Mouse (Mus musculus) CD4-positive helper T cell, adult 2 months (primary cell): ENCODE results near the gene Aasdh.
"Not testable (repeated sequence)": the region's sequence is repeated elsewhere in the genome, so short reads cannot be mapped to it uniquely, and the experiment has no call there.

Source experiments
- DNase-seq: peaks from one replicate; pipeline ENCODE4 v3.0.0-alpha.2; 2012; ENCODE audit warnings: low read depth, missing footprints, low spot score

Gene Aasdh

GRCm38 (mm10) chr5:76912522-76912921 is 7.2 kb upstream of the Aasdh start:
- not testable (repeated sequence) for DNase-seq

DNA sequence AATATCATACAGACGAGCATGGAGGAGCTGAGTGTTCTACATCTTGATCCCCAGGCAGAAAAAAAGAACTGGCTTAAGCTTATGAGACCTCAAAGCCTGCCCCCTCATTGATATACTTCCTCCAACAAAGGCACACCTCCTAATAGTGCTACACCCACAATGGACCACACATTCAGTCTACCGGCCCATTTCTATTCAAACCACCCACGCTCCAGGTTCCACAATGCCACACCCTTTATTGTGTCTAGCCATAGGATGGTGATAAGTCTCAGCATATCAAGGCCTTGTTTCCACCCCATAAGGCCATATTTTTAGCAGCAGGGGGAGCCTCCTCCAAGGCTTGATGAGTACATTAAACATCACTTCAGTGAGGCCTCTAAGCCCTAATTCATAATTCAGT is 5.5 kb upstream of the Aasdh start:
- no peak for DNase-seq

DNA sequence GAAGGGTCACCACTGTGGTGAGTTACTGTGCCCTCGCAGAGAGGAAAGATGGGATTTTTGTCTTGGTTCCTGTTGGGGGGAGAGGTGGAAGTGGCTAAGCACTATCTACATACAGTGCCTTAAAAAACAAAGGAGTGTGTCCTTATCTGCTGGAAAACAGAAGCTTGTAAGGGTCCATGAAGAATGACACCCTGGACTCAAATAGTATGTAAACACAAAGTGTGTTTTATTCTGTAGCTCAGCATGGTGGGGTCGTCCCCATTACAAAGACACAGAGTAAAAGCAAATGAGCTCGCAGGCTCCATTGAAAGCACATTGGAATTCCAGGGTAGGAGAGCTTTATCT is 813 bp upstream of the Aasdh start:
- DNase-seq: no peak

GRCm38 (mm10) chr5:76904713-76905404 is 455 bp downstream of the Aasdh start:
- peak; percentile 46 for DNase-seq

GRCm38 (mm10) chr5:76902131-76902530 is 3.2 kb downstream of the Aasdh start:
- no peak for DNase-seq

- DNase-seq: no peak
Observed at GRCm38 (mm10) chr5:76893084-76893483, 12.2 kb downstream of the Aasdh start.

DNA sequence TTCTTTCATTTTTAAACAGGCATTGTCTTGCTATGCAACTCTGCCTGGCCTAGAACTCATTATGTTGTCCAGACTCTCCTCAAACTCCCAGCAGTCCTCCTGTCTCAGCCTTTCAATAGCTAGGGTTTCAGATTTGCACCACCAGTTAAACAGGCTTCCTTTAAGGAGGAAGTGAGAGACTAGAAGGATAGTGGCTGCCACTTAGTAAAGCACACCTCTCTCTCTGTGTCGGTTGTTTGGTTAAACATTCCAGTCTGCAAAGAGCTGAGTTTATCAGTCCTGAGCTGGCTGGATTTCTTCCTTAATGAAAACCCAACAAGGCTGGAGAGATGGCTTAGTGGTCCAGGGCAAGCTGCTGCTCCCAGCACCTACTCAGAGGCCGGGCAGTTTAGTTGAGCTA is 12.7 kb downstream of the Aasdh start:
- DNase-seq: no peak

DNA sequence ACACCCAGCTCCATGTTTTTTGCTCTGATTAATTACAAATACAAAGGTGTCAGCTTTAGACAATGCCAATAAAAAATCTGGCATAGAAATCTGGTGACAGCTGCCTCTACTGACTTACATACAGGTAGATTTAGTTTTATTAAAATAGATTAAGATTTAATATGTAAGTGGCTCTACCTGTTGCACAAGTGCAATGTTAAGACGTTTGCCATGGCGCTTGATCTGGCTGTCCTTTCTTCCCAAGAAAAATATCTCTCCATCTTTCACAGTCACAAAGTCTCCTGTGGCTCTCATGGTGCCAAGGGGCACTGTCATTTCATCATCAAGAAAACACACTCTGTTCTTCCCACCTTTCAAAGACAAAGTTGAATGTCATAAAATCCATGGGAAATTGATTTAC is 18.3 kb downstream of the Aasdh start:
- DNase-seq: no peak

- no peak for DNase-seq
Observed at GRCm38 (mm10) chr5:76884107-76884506, 21.2 kb downstream of the Aasdh start.

DNA sequence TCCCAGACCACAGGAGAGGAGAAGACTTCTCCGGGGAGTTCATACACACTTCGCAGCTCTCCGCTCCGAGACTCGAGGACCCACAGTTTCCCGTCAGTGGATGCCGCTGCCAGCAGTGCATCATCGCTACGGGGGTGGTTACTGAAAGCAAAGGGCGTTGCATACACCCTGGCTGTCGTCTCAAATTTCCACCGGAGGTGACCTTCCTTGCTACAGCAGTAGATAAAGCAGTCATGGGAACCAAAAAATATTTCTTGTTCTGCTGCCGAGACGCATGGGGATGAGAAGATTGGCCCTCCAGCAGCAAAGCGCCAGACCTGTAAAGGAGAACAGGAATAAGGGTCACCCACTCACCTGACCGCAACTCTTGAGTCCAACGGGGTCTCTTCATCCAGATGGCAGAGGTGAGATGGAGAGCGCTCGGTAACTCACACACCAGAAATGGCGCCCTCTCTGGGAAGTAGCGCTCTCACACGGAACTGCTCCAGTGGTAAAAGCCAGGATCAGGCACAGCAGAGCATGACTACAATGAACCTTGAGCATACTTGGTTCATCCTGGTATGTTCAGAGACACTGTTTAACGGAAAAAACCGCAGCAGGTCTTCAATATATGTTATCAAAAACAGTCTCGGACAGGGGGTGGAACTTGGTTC is 29.1 kb downstream of the Aasdh start:
- DNase-seq: no peak

DNA sequence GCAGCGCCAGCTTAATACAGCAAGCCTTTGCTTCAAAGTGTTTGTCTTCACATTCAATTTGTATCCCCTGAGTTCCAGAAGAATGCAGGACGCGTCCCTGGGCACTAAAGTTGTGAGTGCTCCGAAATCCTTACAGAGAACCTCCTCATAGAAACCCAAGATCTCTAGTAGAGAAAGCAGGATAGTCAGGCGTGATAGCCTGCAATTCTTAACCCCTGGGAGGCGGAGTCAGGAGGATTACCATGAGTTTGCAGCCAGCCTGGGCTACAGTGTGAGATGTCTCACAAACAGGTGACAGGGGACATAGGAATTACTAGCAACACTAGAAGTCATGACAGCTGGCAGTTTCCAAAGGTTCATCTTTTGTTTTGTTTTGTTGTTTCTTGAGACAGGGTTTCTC is 35.8 kb downstream of the Aasdh start:
- no peak for DNase-seq

- DNase-seq: peak; percentile 59
Observed at GRCm38 (mm10) chr5:76868693-76869286, 36.5 kb downstream of the Aasdh start.

DNA sequence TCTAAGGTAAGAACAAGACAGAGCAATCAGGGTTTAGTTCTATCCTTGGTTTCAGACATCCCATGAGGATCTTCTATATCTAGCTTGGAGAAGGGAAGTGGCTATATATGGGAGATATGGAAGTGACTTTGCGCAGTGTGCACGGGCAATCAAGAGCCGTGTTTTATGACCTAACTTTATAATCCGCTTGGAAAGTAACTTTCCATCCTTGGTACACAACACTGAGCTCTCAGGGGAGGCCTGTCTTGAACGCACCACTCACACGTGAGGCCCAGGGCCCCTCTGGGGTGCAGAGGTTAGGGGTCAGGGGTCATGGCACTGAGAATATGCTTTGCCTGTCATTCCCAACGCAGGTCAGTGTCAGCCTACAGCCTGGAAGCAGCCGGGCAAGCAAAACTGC is 38.5 kb downstream of the Aasdh start:
- no peak for DNase-seq

DNA sequence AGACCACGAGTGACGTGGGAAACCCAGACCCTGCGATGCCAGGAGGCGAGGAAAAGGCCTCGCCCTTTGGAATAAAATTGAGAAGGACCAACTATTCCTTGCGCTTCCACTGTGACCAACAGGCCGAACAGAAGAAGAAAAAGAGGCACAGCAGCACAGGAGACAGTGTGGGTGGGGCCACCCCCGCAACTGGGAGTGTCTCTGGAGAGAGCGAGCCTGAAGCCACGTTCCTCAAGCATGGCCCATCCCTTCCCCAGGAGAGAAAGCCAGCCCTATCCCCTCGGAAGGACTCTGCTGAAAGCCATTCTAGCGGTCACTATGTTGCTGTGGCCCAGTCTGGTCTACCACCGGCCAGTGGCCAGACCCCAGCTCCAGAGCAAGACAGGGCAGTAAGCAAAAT is 46.9 kb downstream of the Aasdh start:
- DNase-seq: no peak

DNA sequence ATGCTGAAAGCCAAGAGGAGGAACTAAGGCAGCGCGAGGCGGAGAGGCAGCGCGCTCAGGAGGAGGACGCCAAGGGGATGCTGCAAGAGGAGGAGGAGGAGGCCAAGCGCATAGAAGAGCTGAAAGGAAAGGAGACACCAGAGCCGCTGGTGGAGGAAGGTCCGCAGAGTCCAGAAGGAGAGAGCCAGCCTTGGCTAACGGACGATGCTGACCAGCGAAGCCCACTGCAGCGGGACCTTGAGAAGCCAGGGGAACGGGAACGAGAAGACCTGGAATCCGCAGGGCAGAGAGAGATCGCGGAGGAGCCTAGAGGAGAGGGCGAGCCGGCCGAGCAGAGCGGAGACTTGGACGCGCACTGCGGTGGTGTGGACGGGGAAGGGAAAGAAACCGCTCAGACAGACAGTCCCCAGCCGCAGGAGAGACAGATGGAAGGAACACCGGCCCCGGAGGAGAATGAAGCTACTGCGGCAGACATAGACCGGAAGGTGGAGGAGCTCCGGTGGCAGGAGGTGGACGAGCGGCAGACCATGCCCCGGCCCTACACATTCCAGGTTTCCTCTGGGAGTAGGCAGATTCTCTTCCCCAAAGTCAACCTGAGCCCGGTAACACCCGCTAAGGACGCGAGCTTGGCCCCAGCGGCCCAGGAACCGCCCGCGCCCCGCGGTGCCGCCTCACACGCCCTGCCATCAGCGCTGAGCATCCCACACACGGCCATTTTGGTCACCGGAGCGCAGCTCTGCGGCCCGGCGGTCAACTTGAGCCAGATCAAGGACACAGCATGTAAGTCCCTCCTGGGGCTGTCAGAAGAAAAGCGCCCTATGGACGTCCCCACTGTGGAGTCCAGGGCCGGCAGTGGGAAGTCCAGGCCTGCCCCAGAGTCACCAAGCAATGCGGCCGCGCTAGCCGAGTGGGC is 48.0 kb downstream of the Aasdh start:
- DNase-seq: no peak

DNA sequence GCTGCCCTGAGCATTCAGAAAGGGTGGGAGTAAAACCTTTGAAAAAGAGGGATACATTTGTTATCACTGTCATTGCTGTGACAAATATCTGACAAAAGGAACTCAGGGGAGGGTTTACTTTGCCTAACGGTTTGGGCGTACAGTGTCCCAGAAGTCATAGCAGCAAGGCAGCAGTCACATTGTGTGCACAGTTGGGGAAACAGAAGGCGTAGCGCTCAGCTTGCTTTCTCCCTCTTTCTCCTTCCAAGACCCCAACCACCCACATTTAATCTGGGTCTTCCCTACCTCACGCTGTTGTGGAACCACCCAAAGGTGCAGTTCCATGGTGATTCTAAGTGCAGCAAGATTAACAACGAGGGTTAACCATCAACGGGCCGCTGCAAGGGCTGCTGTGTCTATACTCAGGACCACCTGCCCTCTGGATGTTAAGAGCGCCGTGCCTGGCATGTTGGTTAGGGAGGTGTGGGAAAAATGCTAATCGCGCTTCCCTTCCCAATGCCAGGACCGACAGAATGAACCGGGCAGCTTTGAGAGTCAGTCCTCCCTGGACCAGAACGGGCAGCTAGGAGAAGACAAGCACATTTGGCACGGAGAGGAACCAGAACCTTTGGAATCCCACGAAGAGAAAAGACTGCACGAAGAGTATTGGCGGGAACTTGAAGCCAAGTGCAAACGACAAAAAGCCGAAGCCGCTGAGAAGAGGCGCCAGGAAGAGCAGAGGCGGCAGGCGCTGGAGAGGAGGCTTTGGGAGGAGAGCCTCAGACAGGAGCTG is 49.3 kb downstream of the Aasdh start:
- DNase-seq: no peak

DNA sequence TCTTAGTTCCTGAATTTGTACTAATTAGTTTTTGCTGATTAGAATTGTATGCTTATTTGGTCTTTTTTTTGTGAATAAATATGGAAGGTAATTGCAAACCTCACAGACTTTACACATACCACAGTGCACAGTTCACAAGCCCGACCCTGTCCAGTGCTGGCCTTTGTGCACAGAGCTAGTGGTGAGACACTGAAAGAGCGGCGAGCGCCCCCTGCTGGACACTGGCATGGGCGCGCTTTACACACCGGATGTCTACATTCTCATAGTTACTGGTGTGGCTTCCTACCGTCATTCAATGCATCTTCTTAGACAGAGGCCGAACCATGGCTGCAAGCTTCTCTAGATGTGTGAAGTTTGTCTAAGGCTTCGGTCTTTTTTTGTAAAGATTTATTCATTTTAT is 51.8 kb downstream of the Aasdh start:
- peak; percentile 71 for DNase-seq

- DNase-seq: peak; percentile 53
Observed at GRCm38 (mm10) chr5:76851316-76851715, 54.0 kb downstream of the Aasdh start.

DNA sequence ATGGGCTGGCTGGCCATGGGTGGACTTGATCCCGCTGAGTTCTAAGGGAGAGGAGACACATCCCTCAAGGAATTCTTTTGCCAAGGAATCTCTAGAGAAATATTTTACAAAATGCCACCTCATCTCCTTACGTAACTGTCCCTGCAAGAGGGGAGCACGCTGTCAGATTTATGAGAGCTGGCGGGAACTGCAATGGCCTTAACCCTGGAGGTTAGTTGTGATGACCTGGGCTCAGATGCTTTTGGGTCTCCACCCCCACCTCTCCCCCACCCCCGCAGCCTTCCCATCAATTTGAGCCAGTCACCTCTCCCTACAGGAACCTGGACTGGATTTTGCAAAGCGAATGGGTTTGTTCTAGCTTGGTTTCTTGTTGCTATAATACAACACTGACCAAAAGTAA is 58.2 kb downstream of the Aasdh start:
- no peak for DNase-seq

DNA sequence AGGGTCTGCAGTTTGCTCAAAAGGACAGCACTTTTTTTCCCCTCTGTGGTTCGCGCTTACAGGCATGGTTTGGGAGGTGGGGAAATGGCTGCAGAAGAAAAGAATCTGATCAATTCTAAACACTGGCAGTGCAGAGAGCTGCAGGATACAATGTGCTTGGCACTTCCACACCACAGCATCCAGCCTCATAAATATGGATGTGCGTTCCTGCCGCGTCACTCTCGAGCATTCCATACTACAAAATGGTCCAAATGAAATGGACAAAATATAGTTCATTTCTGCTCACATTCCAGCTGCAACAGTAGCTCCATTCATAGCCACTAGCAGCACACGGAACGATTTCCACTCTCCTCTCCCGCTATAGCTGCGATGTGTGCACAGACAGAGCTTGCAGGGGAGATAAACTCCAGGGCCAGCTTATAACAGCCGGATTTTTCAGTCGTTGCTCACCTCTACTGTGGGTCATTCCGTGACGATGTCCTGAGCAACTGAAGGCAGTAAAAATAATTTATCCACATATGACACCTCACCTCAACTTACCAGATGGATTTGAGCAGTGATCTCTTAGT is 60.6 kb downstream of the Aasdh start:
- no peak for DNase-seq

DNA sequence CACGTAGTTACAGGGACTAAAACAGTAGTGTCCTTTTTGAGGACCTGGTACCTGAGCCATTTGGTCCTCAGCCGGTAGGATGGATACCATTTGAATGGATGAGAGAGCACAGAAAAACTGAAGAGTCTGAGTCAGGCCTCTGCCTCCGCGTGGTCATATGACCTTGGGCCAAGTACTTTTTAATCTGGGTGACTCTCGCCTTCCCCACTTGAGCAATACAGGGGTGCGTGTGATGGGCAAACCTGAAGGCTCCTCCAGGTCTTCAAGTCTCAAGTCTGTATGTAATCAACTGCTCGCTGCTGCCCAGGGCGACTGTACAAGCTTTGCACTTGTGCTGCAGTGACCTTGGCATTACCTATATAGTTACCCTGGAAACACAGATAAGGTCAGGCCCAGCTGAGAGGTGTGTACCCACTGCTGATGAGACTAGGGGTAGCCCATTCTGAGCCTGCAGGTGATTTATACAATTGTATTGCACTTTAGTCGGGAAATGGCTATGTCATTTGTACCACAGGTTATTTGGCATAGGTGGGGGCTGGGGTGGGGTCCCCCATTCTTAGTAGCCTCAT is 61.4 kb downstream of the Aasdh start:
- no peak for DNase-seq
